Mouse (Mus musculus) skeletal muscle tissue, adult 2 months (tissue): Measurements from ENCODE around the gene Sh3gl2.

ENCODE experiments used
- DNase-seq: peaks from one replicate; pipeline ENCODE4 v3.0.0-alpha.2; 2012; ENCODE audit warnings: low read depth, low spot score

Gene Sh3gl2

DNA sequence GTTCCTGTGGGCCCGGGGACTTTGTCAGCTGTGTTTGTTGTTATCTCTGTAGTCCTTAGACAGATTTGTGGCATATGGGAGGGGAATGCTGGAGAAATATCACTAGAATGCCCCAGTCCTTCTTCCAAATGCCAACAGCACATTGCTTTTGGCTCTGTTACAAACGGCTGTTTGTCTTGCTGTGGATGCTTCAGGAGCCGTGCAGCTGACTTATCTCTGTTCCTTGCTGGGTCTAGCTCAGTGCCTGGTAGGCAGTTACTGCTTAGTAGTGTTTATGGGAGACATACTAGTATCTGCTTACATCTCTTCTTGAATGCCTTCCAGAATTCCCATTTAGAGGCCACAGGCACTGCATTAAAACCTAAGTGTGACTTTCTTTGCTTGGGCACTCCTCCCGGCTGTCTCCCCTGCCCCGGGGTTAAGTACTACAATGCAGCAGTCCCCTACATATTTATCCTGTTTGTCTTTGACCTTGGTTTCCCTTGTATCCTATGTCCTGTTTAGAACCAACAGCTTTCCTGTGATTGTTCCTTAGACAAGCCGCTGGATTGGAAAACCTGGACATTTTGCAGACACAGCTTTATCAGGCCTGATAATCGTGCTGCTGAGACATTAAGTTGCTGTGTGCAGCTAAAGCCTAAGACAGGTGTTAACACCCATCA, 101.1 kb downstream of the Sh3gl2 start:
- DNase-seq = no peak

DNA sequence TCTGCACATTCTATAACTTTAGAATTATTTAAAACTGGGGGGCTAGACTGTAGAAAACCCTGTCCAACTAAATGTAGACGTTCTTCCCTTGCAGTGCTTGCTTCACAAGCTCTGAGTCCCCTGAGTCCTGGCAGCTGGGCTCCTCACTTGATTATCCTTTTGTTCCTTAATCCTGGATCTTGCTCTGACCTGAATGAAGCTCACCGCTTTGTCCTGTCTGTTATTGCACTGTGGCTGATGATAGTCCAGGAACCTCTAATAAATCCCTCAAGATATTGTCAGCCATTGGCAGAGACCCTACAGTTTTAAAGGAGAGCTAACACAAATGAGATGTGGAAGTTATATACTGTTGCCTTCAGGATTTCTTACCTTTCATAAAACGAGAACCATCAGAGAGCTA, 114.2 kb downstream of the Sh3gl2 start:
- DNase-seq = no peak

DNA sequence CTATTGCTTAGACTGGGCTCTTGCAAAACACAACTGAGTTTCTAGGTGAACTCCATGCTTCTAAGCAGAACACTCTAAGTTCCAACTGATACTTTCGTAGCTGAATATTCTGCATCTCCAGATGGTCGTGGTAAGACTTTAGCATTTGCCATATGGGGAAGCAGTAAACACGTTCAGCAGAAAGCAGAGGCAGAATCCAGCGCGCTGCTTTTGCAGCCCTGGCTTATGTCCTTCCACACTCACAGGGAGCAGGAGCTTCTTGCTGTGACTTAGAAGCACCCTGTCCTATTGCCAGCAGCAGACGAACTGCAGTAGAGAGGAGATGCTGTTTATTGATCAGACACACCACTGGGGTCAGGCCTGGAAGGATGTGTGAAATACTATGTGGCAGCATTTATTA, 120.5 kb downstream of the Sh3gl2 start:
- no peak for DNase-seq

DNA sequence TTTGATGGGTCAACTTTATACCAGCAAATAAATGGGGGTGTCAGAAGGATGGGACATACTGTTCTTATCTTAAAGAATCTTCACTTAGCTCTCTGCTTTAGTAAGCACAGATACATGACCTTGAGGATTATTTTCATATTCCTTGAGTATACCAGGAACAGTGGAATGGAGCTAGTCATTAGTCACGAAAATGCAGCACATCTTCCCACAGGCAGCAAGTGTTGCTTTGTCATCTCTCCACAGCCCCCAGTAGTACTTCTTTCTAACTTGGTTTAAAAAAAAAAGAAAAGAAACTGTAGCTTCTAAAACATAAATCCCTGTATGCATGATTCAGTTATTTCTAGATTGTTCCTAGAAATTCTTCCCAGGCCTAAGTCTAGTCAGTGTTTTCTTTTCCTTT, 121.1 kb downstream of the Sh3gl2 start:
- no peak for DNase-seq

DNA sequence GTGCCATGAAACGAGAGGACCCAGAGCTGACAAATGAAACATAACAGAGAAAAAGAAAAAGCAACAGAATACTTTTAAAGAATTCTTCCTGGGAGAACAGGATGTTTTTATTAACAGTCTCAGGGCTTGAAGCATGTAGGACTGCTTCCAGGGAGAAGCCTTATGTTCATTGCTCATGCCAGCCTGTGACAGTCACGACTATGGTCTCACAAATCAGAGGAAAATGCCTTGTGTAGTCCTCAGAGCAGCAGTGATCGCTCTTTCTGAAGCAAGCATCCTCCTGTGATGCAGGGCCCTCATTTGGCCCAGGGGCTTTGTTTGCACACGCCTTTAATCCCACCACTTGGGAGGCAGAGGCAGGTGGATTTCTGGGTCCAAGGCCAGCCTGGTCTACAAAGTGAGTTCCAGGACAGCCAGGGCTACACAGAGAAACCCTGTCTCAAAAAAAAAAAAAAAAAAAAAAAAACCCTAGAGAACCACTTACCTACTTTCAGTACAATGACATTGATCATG, 129.8 kb downstream of the Sh3gl2 start:
- DNase-seq = no peak

DNA sequence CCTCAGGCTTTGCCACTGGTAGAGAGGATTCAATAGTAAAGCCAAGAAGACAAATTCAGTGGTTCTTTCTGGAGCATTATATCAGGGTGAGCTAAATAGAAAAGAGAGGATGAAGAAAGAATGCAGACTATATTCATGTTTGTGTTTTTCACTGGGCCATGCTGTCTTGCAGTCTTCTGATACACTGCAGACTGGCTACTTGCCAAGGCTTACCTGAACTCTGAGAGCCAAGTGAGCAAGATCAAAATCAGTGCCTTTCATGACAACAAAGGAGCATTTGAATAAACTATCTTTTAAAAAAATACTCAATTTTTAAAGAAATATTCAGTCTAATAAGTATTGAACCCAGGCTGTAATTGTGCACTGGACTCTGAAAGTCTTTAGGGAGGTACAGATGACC, 131.4 kb downstream of the Sh3gl2 start:
- DNase-seq = no peak

DNA sequence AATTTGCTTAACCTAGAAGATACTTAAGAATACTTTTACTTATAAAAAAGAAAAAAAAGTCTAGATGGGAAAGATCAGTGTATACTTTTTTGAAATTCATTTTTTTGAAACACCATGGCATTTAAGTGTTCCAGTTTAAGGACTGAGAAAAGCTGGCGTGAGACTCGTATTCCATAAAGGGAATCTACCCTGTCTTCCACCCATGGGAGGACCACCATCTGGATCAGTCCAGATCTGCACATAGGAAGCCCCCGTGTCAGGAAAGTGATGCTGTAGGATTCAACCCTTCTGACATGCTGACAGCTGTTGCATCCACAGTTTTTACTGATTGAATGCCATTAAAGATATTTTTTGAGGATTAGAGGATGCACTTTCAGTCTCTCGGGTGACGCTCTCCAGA, 134.2 kb downstream of the Sh3gl2 start:
- no peak for DNase-seq

DNA sequence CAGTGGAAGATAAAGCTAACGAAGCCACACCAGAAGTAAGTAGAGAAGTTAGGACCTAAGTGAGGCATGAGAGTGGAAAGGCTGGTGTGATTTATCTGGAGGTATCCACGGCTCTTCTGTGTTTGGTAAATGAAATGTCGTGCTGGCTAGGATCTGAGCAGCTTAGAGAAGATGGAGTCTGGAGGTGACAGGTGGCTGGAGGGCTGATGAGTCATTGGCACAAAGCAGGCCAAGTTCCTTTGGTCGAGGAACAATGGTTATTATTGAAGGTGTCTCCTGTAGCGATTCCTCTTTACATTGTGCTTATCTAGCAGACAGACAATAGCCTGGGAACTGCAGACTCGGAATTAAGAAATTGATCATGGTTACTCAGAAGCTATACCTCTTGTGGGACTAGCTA, 135.8 kb downstream of the Sh3gl2 start:
- no peak for DNase-seq

DNA sequence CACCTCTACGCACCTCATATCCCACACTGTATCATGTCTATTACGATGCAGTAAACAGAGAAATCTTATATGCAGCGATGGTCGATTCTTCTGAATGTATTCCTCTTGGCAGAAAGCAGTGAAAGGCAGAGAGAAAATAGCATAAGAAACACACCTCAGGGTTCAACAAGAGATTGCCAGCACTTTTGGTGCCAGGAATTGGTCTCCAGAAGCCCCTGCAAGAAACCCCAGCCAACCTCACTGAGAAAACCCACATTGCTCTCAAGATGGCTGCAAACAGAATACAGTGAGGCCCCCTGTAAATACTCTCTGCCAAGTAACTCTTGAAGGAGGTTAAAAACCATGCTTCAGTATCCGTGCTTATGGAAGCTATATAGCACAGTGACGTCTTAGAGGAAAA, 141.0 kb downstream of the Sh3gl2 start:
- no peak for DNase-seq

DNA sequence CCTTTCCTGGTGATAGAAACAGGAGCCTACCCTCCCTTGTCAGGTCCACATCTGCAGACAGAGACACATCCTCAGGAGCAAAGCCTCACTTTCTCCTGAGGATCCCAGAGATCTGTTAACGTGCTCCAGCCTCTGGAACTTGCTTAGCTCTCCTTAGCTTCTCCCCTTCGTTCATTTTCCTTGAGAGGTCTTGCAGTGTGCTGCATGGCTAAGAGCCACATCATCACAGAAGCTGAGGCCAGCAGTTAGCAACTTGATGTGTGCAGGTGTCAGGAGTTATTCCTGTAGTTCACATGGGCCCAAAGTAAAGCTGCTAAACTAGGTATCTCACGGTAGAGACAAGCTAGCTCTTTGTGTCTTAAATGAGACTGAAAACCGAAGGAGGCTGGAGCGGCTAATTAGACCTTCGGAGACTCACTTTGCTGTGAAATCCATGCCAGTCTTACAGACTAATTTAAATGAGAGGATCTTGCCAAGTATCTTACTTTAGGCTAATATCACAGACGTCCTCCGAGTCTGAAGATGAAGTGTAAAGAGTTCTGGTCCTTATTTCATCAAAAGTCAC, 143.2 kb downstream of the Sh3gl2 start:
- DNase-seq = no peak

DNA sequence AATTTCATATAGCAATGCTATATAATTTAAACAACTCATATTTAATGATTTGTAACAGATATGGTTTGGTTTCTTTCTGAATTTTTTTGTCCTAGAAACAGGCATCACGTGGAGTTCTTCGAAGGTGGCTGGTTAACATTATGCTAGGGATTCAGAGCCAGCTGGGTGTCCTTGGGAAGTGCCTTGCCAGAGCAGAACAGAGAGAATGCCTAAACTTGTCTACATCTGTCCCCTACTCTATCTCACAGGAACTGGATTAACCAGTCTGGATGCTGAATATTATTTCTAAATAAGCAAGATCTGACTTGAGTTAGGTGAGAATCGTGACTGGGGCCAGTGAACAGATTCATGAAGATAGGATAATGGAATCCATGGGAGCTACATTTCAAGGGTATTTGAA, 157.7 kb downstream of the Sh3gl2 start:
- no peak for DNase-seq

DNA sequence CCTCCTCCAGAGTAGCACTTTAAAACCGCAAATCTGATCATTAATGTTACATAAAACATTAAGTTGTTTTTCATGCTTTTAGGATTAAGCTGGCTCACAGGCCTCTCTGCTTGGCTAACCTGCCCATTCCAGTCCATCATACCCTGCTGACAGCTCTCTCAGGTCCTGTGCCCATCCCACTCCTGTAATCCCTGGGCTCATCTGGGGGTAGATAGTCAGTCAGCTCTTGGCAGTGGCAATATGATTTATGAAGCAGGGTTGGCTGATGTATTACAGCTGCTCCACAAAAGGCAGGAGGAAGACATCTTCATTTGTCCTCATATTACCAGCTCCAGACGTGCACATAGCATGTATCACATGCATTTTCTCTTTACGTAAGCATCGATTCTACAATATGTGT, 158.3 kb downstream of the Sh3gl2 start:
- DNase-seq = no peak

DNA sequence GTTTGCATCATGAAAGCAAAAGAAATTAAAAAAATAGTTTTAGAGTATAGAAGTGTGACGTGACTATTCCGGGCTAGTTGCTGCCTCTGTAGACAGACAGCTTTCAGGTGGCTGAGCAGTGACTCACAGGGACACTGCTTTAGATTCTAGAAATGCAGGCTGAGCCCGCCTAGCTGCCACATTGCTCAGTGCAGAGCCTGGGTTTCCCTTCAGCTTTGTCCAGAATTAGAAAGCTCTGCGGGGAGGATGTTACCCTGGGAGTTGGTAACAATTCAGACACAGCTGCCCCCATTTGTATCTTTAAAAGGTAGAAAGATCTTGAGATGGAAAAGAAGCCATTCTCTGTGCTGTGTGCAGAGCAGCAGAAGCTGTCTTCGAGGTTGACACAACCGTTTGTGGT, 166.1 kb downstream of the Sh3gl2 start:
- DNase-seq = no peak

DNA sequence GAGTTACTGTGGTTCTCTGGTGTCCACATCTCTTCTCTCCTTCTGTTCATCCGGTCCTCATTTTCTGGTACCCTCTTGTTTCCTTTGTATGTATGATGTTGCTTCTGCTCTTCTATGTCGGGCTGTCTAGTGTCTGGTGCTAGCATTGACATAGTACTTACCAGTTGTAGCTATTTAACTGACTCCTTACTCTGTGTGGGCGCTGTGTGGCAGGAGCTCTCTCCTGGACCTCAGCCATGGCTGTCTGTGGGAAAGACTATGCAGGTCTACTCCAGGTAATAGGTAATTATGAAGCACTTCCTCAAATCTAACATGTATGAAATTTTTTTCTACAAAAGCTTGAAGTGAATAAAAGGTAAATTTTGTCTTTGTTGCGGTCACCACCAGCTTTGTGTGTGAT, 169.9 kb downstream of the Sh3gl2 start:
- DNase-seq = no peak

DNA sequence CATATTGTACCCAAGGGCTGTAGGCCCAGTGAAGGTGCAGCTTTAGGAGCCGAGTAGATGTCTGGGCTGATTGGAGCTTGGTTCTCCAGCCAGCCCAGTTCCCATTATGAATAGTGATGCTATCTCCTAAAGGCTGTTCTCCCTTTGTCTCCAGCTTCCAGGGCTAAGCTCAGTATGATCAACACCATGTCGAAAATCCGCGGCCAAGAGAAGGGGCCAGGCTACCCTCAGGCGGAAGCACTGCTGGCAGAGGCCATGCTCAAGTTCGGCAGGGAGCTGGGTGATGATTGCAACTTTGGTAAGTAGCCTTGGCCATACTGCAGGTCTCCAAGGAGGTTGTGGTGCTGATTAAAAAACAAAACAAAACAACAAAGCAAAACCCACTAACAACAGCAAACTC, 171.3 kb downstream of the Sh3gl2 start:
- no peak for DNase-seq

DNA sequence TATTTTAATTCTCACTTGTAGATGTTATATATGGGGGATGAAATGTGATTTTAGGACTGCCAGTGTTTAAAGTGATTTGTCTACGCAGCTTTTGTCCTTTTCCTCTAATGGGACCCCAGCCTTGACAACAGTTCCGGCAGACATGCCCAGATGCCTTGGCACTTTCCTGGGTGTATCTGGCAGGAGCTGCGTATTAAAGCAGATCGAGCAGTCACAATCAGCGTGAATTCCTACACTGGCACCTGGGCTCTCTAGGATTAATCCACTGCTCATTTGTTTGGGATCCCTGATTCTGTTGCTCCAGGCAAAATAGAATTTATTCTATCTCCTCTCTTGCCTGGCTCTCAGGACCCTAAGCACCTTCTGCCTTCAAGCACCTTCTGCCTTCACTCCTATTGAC, 171.7 kb downstream of the Sh3gl2 start:
- no peak for DNase-seq

DNA sequence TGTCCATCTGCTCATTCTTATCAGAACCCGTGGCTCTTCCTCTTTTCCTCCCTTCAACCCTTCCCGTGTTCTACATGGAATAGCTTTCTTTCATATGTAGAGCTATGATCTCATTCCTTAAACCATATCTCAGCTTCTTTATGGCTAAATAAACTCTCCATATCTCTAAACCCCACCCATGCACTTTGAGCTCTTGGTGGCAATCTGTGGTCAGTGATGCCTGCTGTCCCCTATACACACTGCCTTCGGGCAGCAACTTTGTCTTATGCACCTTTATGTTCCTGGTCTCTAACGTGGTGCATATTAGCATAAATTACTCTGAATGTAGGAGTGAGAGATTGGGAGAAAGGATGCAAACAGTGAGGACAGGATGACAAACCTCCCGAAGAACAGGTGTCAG, 180.3 kb downstream of the Sh3gl2 start:
- no peak for DNase-seq

DNA sequence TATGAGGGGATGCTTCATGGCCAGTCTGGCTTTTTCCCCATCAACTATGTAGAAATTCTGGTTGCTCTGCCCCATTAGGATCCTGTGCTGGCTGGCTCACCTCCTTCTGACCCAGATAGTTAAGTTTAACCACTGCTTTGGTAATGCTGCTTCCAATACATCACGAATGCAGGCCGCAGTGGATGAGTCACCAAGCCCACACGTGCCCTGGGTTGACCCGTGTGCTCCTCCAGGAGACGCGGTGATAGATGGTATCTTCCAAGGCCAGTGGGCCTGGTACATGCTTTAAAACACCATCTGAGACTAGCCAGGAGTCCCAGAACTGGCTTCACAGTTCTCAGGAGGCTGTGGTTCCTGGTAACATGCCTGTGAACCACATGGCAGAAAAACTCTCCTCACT, 182.8 kb downstream of the Sh3gl2 start:
- no peak for DNase-seq

DNA sequence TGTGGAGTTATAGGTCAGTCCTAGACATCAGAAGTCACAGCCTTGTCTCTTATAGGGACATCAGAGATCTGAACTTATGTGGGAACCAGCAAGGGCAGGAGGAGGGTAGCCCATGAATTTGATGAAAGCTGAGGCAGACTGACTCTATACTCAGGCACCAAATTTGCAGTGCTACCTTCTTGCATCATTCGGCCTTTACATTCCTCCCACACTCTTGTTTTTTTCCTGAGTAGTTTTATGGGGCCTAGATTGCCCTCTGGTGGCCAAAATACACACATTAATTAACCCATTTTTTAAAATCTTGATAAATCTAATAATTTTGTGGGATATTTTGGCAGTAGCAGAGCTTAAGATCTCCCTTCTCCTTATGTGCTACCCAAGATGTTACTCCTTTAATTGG, 186.9 kb downstream of the Sh3gl2 start:
- no peak for DNase-seq

DNA sequence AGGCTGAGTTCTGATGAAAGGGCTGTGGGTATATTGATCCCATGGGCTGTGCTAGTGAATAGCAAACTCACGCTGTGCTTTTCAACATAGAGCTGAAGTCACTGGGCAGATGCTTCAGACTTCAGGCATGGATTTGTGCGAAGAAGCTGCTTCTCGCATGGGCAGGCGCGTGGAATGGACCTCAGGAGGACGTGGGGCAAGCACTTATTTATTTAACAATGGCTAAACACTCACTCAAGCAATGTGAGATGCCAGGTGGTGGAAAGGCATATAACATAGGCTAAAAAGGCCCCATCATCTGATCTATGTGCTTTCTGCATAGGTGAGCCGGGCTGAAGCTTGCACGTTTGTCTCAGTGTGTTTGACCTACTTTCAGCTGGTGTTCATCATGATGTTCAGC, 193.8 kb downstream of the Sh3gl2 start:
- DNase-seq = no peak

DNA sequence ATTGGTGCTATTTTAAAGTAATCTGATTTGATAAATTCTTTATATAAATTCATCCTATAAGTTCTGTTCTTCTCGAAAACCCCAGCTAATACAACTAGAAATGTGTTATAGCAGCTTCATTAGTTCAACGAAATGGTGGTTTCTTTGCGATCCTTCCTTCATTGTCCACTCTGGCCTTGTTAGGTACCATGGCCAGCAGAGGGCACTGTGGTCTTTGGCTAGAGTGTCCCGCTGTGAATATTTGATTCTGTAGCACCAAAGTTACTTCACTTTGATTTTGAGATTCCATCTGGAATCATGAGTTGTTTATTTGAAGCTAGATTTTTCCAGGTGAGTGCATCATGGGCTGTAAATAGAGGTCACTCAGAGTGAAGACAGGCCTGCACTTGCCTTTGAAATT, 197.9 kb downstream of the Sh3gl2 start:
- peak; percentile 21 for DNase-seq

DNA sequence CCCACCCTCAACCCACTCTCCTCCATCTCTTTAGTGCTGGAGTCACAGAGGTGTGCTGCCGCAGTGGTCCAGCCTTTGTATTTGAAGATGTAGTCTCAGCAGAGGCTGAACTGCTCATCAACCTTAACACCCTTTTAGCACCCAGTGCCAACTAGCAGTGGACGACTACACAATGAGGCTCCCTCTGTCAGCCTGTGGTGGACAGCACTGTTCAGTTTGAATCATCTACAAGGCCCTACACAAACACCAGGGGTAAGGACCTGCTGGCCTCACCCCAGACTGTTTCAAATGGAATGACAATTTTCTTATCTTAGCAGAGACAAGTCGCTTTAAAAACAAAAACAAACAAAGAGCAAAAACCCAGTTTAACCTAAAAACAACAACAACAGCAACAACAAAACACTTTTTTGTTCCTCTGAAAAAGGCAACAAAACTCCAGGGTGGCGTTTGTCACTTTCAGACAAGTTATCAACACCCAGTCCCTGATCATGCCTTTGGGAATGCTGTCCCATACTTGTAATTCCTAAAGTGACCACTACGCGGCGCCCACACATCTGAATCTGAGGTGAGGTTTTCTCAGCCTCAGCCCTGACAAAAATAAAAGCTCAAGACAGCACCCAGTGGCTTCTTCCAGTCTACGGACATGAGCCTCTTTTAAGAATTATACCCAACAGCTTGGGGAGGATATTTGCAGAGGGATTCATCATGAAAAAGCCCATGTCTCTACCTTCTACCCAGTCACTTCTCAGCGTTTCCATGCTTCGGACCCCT, 199.7 kb downstream of the Sh3gl2 start:
- peak; percentile 52 for DNase-seq

DNA sequence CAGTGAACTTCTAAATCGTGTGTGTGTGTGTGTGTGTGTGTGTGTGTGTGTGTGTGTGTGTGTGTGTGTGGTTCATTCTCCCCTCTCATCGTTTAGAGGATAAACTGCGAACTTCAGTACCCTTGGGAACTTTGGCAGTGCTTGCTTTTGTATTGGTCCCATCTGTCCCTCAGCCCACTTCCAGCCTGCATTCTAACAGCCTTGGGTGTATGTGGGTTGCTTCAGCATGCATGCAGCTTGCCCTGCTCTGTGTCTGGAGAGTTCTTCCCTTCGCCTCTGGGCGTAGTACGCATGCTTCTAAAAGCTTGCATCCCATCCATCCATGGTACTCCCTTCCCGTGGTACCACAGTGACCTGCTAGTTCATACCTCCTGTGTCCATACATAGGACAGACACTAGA, 200.3 kb downstream of the Sh3gl2 start:
- no peak for DNase-seq
